Mouse (Mus musculus): Measurements from ENCODE around the gene Tbp. TPM values are rescaled to one million over a fixed set of nuclear protein-coding genes. Genes with fewer than 3 reads are reported as not detected.
A peak's percentile ranks its signal among the peaks of the same experiment; 100 is the strongest.

Gene Tbp
- 10 to 100 TPM; 30.3 to 36.0 TPM for total RNA-seq (2021)

DNA sequence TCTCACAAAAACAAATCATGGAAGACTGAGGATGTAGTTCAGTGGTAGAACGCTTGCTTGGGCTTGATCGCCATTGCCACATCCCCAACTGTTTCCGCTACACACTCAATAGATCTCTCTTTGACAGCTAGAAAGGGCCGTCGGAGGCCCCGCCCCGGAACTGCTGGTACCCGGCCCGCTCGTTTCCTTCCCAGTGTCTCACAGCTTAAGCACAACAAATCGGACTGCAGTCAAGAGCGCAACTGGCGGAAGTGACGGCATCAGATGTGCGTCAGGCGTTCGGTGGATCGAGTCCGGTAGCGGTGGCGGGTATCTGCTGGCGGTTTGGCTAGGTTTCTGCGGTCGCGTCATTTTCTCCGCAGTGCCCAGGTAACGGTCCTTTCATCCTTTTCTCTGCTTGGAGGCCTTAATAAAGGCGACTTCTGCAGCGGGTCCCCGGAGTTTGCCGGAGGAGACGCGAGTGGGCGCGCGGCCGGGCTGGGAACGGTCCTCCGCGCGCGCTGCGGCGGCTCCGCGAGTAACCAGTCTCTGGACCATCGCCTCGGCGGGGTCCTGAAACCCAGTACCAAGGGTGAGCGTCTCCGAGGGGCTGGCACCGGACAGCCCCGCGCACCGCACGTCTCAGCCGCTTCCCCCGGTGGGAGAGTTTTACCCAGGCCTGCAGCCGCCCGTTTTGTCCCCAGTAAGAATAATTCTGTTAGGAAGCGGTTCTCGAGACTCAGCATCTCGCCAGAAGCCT, at the start of gene Tbp, which contains the start of gene Psmb1:
Gene Tbp (plus strand): TSS at position 233 of the 739 bp plus-strand sequence.
Gene Psmb1 (minus strand): TSS at position 96 of the 739 bp plus-strand sequence.
- peak; percentile 98 for DNase-seq

GRCm38 (mm10) chr17:15455203-15455602, 44.5 kb upstream of the Tbp start:
- no peak for DNase-seq

DNA sequence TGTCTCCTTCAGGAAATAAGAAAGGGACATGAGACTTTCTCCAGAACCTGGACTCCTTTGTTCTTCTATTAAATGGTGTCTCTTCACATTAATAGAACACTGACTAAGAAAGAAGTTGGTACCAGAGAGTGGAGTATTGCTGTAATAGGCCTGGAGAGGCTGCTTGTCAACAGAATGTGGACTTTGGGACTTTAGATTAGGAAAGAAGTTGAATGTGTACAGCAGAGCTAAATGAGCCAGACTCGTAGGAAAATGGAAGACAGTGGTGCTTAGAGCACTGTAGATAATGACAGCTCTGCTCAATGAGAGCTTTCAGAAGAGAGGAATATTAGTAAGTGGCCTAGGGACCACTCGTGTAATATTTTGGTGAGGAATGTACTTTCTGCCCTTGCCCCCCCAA, 43.1 kb upstream of the Tbp start:
- DNase-seq, result no peak

- DNase-seq, result no peak
These were observed 39.9 kb upstream of the Tbp start for GRCm38 (mm10) chr17:15459761-15460160.

DNA sequence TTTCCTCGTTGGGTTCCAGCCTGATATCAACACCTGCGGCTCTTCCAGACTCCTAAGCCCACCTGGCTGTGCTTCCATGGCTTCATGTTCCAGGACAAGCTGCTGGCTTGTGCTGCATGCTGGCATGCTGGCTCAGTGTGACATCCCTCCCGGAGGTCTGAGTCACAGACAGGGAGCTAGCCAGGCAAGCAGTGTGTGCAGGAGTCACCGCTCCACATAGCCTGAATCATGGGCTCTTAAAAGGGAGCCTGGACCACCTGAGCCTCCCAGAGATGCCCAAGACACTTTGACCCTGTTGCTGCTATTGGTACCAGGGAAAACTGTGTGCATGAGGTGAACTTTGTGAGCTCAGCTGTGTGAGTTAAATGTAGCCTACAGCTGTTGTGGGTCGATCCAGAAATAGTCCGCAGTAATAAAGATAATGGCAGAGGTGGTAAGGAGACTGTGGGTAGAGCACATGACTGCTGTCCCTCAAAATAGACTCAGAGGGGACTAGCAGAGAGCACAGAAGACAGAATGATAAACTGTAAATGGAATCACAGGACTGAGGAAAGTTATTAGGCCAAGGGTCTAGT, 37.7 kb upstream of the Tbp start:
- DNase-seq, result no peak

DNA sequence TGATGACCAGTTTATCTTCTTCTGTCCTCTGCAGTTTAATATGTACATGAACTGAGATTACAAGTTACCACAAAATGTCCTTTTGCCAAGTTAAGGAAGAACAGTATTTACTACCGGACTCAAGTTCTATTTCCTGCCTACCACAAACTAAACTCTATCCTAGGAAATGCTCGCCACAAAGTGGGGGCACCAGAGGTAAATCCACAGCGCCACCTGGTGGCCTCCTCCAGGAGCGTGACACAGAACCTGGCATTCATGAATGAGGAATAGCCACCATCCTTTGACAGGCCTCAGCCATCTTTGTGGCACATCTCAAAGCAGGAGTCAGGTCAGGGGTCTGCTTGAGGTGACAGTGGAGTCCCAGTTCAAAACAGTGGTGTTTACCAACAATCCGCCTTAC, 32.0 kb upstream of the Tbp start:
- DNase-seq, result peak; percentile 54 to 57

DNA sequence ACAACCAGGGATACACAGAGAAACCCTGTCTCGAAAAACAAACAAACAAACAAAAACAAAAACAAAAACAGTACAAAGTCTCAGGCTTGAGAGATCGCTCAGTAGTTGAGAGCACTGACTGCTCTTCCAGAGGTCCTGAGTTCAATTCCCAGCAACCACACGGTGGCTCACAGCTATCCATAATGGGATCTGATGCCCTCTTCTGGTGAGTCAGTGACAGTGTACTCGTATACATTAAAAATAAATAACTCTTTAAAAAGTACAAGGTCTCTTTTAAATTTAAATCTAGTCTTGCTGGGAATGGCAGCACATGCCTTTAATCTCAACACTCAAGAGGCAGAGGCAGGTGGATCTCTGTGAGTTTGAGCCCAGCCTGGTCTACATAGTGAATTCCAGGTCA, 27.0 kb upstream of the Tbp start:
- no peak for DNase-seq

- no peak for DNase-seq
These were observed 9.1 kb upstream of the Tbp start for GRCm38 (mm10) chr17:15490542-15490941.

DNA sequence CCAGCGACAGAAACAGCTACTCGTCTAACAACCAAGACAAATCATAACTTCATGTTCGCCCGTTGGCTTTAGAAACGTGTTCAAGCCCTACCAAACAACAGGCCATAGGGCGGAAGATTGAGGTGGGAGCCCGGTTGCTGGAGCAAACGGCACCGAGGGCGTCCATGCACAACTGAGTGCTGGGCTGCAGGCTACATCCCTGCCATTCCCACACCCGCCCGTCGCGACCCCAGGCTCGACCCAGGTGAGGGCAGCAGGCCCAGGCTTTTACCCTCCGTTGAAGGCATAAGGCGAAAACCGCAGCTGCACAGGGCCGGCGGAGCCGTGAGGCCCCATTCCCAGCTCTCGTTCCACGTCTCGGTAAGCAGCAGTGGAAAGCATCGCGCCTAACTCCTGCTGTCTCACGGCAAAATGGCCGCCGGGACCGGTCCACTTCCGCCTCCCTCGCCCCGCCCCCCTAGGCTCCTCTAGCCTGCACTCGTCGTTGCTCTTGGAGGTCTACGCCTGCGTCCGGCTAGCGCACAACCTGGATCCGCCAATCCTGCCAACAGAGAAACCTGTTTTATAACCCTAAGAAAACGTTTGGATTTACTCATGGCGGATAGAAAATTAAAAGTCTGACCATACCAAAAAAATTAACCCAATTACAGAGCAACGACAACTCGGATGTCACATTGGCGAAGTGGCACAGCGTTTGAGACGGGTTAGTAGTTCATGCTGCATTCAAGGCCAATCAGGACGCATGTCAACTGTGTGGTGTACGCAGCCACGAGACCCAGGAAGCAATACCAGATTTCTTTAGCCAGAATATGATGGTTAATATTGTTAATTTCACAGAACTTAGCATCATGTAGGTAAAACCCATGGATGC, 1.6 kb upstream of the Tbp start:
- DNase-seq, result peak; percentile 93 to 94

DNA sequence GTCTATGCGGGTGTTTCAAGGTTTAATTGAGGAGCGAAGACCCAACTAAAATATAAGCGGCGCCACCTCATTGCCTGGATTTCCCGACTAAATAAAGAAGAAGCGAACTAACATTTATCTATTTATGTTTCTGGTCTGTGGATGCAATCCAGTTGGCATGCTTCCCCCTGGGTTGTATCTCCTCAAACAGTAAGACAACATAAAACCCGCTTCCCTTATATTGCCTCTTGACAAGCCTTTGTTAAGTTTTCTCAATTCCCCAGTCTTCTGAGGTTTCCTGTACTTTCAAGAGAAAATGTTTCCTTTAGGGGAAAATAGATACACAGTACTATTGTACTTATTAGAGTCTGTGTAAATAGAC, 955 bp upstream of the Tbp start:
- no peak for DNase-seq

DNA sequence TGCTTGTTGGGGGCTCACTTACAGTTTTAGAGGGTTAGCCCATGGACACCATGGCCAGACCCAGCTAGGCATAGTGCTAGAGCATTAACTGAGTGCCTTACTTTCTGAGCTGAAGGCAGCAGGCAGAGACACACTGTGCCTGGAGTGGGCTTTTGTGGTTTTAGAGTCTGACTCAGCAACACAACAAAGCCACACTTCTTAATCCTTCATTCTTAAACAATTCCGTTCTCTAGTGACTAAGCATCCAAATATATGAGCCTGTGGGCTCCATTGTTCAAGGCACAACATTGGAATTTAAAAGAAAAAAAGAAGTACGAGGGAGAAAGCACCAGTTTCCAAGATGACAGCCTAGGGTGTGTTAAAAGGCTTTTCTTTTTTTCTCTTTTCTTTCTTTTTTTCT, 11.0 kb downstream of the Tbp start:
- no peak for DNase-seq

DNA sequence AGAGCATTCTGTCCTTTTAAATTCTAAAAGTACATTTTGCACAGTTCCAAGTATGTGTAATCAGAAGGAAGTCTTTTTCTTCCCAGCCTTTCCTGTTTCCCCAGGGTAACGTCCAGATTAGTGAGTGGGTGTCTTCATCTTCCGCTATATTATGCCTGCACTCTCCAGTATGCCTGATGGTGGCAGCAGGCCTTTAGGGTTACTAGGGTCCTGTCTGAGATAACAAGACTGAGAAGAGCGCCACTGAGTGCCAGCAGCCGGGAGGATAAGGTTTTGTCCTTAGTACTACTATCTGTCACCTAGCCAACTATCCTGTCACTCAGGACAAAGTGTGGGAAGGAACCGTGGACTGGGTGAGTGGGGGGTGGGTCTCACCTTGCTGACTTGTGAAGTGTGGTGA, 18.1 kb downstream of the Tbp start:
- no peak for DNase-seq

DNA sequence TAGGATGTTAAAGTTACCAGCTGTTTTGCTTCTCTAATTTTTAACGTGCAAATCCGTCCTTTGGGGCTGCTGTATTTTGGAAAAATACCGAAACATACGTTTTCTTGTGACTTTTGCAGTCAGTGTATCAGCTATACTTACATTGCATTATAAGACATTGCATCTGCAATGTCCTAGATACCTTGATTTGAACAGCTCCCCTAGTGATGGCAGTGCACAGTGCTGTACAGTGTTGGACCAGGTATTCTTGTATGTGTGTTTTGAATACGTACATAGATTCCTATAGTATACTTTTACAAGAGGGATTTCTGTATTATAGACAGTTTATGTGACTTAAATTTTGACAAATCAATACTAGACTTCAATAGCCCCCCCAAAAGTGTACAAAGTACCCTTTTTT, 18.5 kb downstream of the Tbp start:
- DNase-seq, result no peak

DNA sequence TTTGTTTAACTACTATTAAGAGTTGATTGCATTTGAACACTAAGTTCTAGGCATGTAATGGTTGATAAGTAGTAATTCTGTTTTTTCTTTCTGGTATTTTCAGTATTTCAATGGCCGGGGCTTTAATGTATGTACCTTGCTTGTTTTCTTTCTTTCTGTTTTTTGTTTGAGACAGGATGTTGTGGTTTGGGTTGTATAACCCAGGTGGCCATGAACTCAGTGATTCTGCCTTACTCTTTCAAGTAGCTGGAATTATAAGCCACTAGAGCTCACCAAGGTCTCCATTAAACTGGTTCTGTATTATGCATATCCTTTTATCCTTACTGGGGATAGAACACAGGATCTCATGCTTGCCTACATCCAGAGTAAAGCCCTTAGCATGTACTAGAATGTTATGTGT, 19.1 kb downstream of the Tbp start:
- DNase-seq, result no peak

- DNase-seq, result no peak
These were observed 26.6 kb downstream of the Tbp start for GRCm38 (mm10) chr17:15526304-15526703.

GRCm38 (mm10) chr17:15526986-15527810, 27.5 kb downstream of the Tbp start, which contains the start of gene Pdcd2:
TSS of gene Pdcd2 (minus strand) at chr17:15527301.
- peak; percentile 90 to 91 for DNase-seq

GRCm38 (mm10) chr17:15527811-15528136, 28.1 kb downstream of the Tbp start:
- no peak for DNase-seq

GRCm38 (mm10) chr17:15528887-15529286, 29.2 kb downstream of the Tbp start:
- DNase-seq, result no peak

- DNase-seq, result peak in 1 of 2 experiments; percentile 35
These were observed 30.5 kb downstream of the Tbp start for GRCm38 (mm10) chr17:15530141-15530540.

DNA sequence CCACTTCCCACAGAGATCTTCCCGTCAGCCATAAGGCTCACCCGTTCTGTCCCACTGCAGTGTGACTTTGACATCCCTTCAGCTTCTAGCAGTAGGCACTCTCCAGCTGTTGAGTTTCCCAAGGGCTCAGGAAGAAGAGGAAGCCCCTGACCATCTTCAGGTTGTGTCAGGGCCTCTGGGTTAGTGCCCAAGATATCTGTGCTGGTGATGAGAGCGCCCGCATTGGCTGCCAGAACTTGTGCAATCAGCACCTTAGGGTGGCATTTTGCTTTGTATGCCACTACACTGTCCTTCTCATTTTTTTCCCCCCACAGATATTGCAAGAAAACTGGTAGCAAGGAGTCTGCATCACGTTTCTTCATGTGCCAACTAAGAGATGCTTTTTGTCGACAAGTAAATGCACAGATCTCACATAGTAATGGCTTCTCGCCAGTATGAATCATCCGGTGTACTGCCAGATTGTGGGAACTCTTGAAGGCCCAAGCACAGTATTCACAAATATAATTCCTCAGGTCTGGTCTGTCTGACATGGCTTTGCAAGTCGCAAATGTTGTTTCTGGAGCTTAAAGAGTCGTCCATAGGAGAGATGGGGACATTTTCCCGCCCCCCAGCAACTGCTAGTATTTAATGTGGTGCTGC, 35.6 kb downstream of the Tbp start:
- DNase-seq, result no peak

GRCm38 (mm10) chr17:15535943-15536342, 36.3 kb downstream of the Tbp start:
- no peak for DNase-seq

DNA sequence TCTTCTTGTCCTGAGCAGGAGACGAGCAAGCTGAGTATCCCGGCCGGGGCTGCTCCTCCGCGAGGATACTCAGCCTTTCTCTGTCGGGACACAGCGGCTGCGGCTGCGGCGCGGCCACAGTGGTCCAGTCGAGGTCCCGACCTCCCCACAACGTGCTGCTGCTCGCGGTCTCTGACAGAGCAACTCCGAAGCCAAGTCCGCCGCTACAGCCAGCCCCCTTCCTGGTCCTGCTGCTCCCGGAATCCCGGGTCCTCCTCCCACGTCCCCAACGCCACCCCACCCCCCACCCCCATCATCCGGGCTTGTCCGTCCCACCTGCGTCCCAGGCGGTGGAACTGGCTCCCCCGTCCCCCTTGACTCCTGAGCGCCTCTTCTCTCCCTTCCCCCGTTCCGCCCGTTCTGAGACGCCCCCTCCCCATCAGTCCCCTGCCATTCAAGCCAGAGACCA, 36.8 kb downstream of the Tbp start:
- DNase-seq, result no peak
